Mouse (Mus musculus): ENCODE data around the gene Rab28.

Gene Rab28

GRCm38 (mm10) chr5:41627224-41628144 is 80.5 kb downstream of the Rab28 start:
- DNase-seq, result no peak

DNA sequence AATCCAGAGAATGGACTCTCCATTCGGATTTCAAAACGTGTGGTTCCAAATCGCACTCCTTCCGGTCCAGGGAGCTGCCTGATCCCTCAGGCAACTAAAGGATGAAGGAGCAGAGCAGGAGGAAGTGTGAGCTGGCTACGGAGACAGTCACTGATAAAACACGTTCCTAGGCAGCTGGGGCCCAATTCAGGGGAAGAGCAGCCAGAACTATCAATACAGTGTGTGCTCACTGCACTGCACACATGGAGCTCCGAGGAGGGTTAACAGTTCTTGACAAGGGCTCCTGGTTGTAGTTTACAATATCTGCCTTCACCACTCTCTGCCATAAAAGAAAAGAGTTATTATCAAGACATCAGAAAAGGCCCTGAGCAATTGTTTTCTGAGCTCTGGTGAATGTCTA is 82.4 kb downstream of the Rab28 start:
- DNase-seq, result no peak

GRCm38 (mm10) chr5:41621748-41622147 is 86.2 kb downstream of the Rab28 start:
- peak; percentile 56 for DNase-seq

DNA sequence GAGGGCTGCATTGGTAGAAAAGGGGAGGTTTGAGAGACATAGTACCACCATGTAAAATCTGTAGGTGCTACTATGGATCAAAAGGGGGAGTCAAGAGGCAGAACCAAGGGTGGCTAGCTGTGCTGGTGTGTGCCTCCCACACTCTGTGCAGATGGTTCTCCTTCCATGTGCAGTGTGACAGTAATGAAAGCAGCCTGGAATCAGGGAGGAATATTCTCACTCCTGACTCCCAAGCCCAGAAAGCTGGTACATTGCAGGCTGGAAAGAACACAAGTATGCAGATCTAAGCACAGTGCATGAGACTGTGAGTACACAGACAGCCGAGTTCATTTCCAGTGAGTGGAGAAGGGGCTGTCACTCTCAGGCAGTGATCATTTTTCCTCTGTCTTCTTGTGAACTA is 89.0 kb downstream of the Rab28 start:
- no peak for DNase-seq

- DNase-seq, result no peak
Observed at GRCm38 (mm10) chr5:41610447-41611030, 97.4 kb downstream of the Rab28 start.

DNA sequence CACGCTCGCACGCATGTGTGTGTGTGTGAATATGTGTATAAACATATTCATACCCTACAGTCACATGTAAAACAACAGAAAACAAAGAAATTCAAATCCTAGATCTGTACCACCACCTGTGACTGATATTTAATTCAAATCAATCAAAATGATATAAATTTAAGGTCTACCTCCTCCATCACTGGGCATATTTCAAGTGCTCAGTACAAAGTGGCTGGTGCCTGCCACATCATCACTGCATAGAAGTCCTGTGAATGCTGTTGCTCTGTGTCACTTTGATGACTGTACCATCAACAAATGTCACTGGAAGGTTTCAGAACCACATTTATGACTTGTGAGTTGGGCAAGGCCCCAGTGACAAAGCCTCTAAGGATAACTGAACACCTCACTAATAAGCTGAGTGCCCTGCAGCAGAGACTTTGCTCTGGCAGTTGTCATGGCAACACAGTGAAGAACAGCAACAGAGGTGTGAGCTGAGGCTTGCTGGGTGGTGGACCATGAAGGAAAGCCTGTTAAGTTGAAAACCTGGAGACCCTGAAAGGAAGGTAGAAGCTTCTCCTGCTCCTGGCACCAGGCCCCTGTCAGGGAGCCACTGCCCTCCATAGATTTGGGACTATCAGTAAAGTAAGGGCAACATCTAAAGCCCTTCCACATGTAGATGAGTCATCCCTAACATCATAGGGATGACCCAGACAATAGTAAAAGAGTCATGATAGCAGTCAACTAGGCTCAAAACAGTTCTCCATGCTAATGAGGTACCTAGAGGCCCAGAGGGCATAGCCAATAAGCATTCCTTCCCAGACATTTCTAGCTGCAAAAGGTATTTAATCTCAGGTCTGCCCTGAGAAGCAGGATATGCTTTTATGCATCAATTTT is 111.5 kb downstream of the Rab28 start:
- no peak for DNase-seq

DNA sequence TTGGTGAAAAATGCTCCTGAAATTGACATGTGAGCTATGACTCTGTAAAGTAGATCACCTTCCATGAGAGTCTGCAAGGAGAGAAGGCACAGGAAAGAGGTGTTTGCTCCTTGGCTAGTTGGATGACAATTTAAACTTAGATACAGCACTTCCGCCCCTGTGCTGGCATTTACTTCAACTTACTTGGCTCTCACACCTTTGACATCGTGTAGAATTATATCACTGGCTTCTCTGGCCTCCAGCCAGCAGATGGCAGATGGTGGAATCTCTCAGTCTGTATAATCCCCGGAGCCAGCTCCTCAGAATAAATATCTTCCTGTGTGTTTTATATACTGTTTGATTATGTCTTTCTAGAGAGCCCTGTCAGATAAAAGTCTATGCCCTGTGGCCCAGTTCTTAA is 112.8 kb downstream of the Rab28 start:
- DNase-seq, result no peak

DNA sequence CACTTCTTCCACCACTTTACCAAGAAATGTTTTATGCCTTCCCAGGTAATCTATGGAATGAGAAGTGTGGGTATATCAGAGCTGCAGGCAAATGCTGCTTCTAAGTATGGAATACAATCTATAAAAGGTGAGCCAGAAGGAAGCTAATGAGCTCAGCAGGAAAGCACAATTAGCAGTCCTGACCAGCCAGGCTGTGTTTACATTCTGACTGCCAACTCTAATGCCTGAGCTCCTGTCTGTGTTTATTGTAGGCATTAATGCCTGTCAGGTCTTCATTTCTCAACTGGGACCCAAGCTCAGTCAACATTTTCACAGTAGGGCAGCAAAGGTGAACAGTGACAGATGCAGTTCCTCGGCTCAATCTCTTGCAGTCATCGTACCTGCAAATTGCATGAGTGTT is 129.9 kb downstream of the Rab28 start:
- DNase-seq, result no peak

Measured in lung, postnatal 14 days (tissue).